Mouse (Mus musculus) heart, adult 2 months (tissue): ENCODE results near the gene Gata3. TPM values are rescaled to one million over a fixed set of nuclear protein-coding genes. Genes with fewer than 3 reads are reported as not detected.

Source experiments
- DNase-seq, 2 experiments: peaks; one replicate each; pipeline ENCODE4 v3.0.0; 2021
- H3K27ac ChIP-seq: fragments of 200-600 bp; 2 replicates; pipeline ENCODE4 v1.8.1; 2022
- H3K27me3 ChIP-seq: fragments of 200-500 bp; 2 replicates; pipeline ENCODE4 v1.6.1; 2012; ENCODE audit warnings: mild to moderate bottlenecking, low read length, inconsistent platforms, mixed read lengths; ENCODE audit not compliant: control insufficient read depth, insufficient read depth
- H3K36me3 ChIP-seq: fragments of 200-500 bp; 2 replicates; pipeline ENCODE4 v1.6.1; 2012; ENCODE audit warnings: low read length, inconsistent platforms; ENCODE audit not compliant: control insufficient read depth, insufficient read depth
- H3K4me1 ChIP-seq: fragments of 200-500 bp; 2 replicates; pipeline ENCODE4 v1.6.1; 2011; ENCODE audit warnings: low read length; ENCODE audit not compliant: control insufficient read depth, insufficient read depth
- H3K4me3 ChIP-seq: fragments of 200-600 bp; 2 replicates; pipeline ENCODE4 v1.8.1; 2022
- H3K79me2 ChIP-seq: fragments of 200-500 bp; replicated peaks from 2 replicates; pipeline ENCODE4 v1.6.1; 2012; ENCODE audit warnings: mild to moderate bottlenecking, inconsistent platforms, low read length, moderate library complexity, mixed read lengths; ENCODE audit not compliant: control insufficient read depth, insufficient read depth
- H3K9ac ChIP-seq: fragments of 200-500 bp; 2 replicates; pipeline ENCODE4 v1.6.1; 2012; ENCODE audit warnings: low read depth, mild to moderate bottlenecking, control low read depth, inconsistent platforms, low read length, mixed read lengths
- CTCF ChIP-seq: fragments of 200-600 bp; IDR thresholded peaks from 2 replicates; pipeline ENCODE4 v1.8.1; 2022; ENCODE audit warnings: antibody characterized with exemption, mild to moderate bottlenecking, moderate library complexity
- EP300 ChIP-seq: fragments of 200-500 bp; IDR thresholded peaks from 2 replicates; pipeline ENCODE4 v1.6.1; 2011; ENCODE audit warnings: low read depth, low read length, control low read depth; ENCODE audit not compliant: insufficient read depth
- POLR2A ChIP-seq: fragments of 200-500 bp; IDR thresholded peaks from 2 replicates; pipeline ENCODE4 v1.6.1; 2011; ENCODE audit warnings: mild to moderate bottlenecking, low read depth, low read length, control low read depth; ENCODE audit not compliant: insufficient read depth
- WGBS: fragments of 180-500 bp; shearing (Covaris S2); methylation state at CpG from one replicate; pipeline ENCODE4 v1.1.7; 2018; 5-methylcytosine and 5-hydroxymethylcytosine counted together
- intact Hi-C: fragments of 180-260 bp; cut with DNase I; formaldehyde crosslinking; loops from one replicate; pipeline ENCODE4 v1.15.1; 2025
- long read RNA-seq: library from polyadenylated mRNA; stranded (forward); transcript quantifications from one replicate; pipeline ENCODE4 v2.0.0, GENCODE M21; 2021
- polyA plus RNA-seq: library from polyadenylated mRNA; depleted of rRNA; stranded (reverse); fragments of >200 nt; gene quantifications from 2 replicates; pipeline ENCODE4 v1.2.3, GENCODE M21; 2012; rRNA removed
- total RNA-seq, 2 experiments: library from RNA; stranded (reverse); gene quantifications; 2 replicates each; pipeline ENCODE4 v1.2.3; 2021

Gata3 gene
- total RNA-seq = under 1 TPM; 0.59 to 0.91 TPM
- 0.32 and 0.57 TPM in 2 replicates for polyA plus RNA-seq
- long read RNA-seq = 0 reads

DNA sequence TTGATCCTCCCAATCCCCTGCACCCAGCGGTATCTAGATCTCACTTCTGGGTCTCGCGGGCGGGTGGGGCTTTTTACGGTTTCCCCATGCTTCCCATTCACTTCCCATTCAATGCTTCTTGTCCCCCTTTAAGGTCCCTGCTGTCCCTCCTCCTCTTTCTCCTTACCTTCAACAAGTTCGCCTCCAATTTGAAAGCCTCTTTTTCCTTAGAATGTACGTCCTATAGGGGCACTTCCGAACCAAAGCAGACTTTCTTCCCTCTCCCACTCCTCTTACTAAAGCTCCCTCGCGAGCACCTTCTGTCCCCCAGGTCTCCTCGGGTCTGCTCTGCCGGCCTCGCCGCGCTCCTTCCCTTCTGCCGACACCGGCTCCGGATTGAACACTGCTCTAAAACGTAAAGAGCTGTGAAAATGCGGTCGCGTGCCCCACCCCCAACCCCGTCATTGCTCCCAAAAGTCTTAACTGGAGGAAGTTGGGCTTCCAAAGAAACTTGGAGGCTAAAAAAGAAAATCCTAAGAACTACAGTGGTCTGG, at the start of gene Gata3:
TSS of gene Gata3 (minus strand) at position 384 of the 533 bp plus-strand sequence.
- intact Hi-C loops = no loop called here
- no peak within 1 kb of the TSS for H3K9ac ChIP-seq
- H3K79me2 ChIP-seq = no peaks in the 10 kb centered on the region

DNA sequence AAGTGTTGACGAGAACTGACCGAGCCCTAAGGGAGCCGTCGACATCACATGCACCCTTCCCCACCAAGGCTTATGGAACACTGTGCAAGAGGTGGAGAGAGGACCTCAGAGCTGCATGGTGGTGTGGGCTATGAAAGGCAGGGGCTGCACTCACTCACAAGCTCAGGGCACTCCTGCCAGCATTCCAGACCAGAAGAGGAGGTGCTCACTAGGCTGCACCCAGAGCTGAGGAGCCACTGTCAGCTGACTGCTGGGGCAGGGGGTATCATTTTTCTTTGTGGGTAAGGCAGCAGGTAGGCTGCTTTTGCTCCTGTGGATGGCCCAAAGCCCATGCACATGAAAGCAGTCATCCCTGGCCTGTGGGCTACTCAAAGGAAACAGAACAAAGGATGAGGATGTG, 49.4 kb upstream of the Gata3 start:
- TF ChIP-seq POLR2A (no peak), EP300 (no peak), CTCF (no peak)
- DNase-seq = no peak
- H3K79me2 ChIP-seq = no peaks in the 10 kb centered on the region; the same call in 1 of the 2 replicates
- no peaks in the 10 kb centered on the region for H3K36me3 ChIP-seq
- no peak overlapping the region for H3K27ac ChIP-seq
- no peaks in the 10 kb centered on the region for H3K4me1 ChIP-seq
- WGBS = 81% methylated on average over 4 of the region's 4 CpGs
- no peak overlapping the region for H3K4me3 ChIP-seq
- no peaks in the 10 kb centered on the region for H3K27me3 ChIP-seq
- no peak overlapping the region for H3K9ac ChIP-seq
- intact Hi-C loops = no loop called here

More for the DNA sequence above, at the start of gene Gata3:
- Histone ChIP-seq H3K36me3 (no peaks in the 10 kb centered on the region), H3K4me1 (no peaks in the 10 kb centered on the region), H3K27ac (no peak within 1 kb of the TSS), H3K4me3 (no peak within 1 kb of the TSS), H3K27me3 (peaks cover 25% of the 10 kb centered on the region)
- TF ChIP-seq EP300 (no peak), POLR2A (no peak), CTCF (no peak)
- WGBS = 1% methylated on average over 23 of the region's 23 CpGs
- DNase-seq = no peak

DNA sequence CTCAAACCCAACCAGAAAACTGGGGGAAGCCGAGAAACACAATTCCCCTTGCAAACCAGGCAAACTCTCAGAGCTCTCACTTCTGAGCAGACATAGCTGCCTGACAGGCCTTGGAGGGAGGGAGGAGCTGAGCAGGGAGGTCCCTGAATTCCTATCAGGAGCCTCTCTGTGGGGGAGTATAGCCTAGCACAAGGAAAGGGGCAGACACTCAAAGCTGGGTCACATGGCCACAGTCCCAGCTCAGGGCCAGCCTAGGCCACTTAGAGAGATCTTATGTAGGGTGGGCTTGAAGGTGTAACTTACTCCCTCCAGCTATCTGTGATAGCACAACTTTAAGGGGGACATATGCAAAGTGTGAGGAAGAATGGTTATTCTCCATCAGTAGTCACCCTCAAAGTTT, 46.1 kb upstream of the Gata3 start:
- H3K4me1 ChIP-seq = no peaks in the 10 kb centered on the region
- H3K79me2 ChIP-seq = no peaks in the 10 kb centered on the region; the same call in 1 of the 2 replicates
- H3K36me3 ChIP-seq = no peaks in the 10 kb centered on the region
- TF ChIP-seq CTCF (no peak), POLR2A (no peak), EP300 (no peak)
- no peaks in the 10 kb centered on the region for H3K27me3 ChIP-seq
- no peak overlapping the region for H3K4me3 ChIP-seq
- no peak overlapping the region for H3K9ac ChIP-seq
- no peak for DNase-seq
- intact Hi-C loops = no loop called here
- 44% methylated on average over 1 of the region's 1 CpGs for WGBS
- no peak overlapping the region for H3K27ac ChIP-seq

DNA sequence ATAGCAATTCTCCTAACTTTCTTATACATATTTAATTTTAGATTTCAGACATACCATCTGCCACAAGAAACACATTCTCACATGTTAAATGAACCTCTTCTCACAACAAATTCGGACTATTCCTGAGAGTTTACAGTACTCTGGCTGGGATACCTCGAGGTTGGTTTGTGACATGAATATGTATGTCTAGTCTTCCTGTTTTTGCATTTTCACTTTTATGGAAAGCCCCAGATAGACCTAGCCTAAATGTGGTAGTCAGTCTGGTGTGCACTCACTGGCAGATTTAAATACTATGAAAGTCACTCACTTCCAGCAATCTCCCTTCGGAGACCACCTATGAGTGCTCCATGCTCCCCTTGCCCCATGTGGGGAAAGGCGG, 37.1 kb upstream of the Gata3 start:
- H3K27me3 ChIP-seq = no peaks in the 10 kb centered on the region
- no peak overlapping the region for H3K27ac ChIP-seq
- H3K4me3 ChIP-seq = no peak overlapping the region
- H3K79me2 ChIP-seq = no peaks in the 10 kb centered on the region
- no peak overlapping the region for H3K9ac ChIP-seq
- 85% methylated on average over 4 of the region's 4 CpGs for WGBS
- no peaks in the 10 kb centered on the region for H3K36me3 ChIP-seq
- intact Hi-C loops = no loop called here
- H3K4me1 ChIP-seq = no peaks in the 10 kb centered on the region
- TF ChIP-seq EP300 (no peak), CTCF (no peak), POLR2A (no peak)
- DNase-seq = no peak

DNA sequence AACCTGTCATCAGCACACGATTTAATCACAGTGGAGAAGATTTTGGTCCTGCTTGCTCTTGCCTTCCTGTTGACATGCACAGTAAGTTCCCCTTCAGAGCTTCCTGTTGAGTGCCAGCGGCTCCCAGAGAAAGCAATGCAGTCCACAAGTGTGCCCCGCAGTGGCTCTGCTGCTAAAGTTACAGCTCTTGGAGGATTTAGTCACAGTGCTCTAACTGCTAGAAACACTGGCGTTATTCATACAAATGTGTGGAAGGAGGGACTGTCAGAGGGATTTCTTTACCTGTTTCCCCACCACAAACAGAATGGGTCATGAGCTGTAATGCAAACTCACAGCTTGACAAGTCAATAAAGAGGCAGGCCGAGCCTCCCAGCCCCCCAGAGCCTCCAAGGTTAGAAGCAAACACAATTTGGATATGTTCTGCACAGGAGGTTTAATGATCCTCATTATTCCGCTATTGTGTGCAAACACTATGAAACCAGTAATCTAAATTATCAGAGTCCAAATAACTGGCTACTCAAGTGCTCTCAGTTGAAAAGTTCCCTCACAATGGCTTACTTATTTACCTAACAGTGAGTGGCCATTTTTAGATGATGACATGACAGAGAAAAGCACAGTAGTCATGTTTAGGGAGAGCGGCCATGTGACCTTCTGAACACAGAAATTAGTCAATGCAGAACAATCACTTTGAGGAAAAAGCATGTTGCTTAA, 36.5 kb upstream of the Gata3 start:
- WGBS = 51% methylated on average over 7 of the region's 7 CpGs
- TF ChIP-seq POLR2A (no peak), EP300 (no peak), CTCF (no peak)
- intact Hi-C loops = no loop called here

DNA sequence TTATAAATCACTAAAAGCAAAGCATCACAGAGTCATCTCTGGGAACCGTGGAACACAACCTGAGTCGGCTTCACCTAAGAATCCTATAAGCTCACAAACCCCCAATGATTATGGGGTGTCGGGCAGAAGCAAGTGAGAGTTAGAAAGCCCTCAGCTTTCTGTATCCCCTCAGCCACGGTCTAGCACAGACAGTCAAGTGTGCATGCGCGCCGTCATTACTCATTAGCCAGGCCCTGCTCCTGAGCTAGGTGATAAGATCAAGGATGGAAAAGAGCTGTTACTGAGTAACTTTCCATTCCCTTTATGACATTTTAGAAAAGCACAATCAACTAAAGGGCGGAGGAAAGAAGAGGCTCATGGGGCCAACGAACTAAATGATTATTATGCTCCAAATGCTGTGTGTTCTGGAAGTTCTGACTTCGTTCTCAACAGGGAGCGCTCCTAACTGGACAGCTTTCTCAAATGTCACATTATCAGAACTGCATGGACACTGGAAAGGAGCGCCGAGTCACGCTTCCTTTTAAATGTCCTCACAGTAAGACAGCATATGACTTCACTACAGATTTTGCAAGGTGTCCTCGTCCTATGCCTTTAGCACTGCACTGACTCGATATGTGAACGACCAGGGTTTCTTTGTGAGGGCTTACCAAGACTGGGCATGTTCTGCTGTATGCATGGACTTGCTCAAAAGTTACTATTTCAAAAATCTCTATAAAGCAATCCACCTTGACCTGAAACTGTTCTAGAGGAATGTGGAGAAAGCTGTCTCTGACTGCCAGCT, 29.0 kb upstream of the Gata3 start:
- Histone ChIP-seq H3K36me3 (no peaks in the 10 kb centered on the region), H3K9ac (no peak overlapping the region), H3K79me2 (no peaks in the 10 kb centered on the region), H3K27ac (no peak overlapping the region), H3K4me1 (no peaks in the 10 kb centered on the region), H3K27me3 (no peaks in the 10 kb centered on the region), H3K4me3 (no peak overlapping the region)
- intact Hi-C loops = no loop called here
- no peak for DNase-seq
- TF ChIP-seq CTCF (no peak), EP300 (no peak), POLR2A (no peak)
- WGBS = 79% methylated on average over 17 of the region's 17 CpGs

More for the DNA sequence above, 36.5 kb upstream of the Gata3 start:
- H3K27ac ChIP-seq = no peak overlapping the region
- no peak for DNase-seq
- no peak overlapping the region for H3K9ac ChIP-seq
- H3K4me3 ChIP-seq = no peak overlapping the region
- H3K79me2 ChIP-seq = no peaks in the 10 kb centered on the region
- no peaks in the 10 kb centered on the region for H3K27me3 ChIP-seq
- no peaks in the 10 kb centered on the region for H3K36me3 ChIP-seq
- no peaks in the 10 kb centered on the region for H3K4me1 ChIP-seq
